Mouse (Mus musculus): Measurements from ENCODE around the gene Poldip2. TPM values are rescaled to one million over a fixed set of nuclear protein-coding genes. Genes with fewer than 3 reads are reported as not detected.

Poldip2 gene
- polyA plus RNA-seq, 1 experiment = 113 TPM

DNA sequence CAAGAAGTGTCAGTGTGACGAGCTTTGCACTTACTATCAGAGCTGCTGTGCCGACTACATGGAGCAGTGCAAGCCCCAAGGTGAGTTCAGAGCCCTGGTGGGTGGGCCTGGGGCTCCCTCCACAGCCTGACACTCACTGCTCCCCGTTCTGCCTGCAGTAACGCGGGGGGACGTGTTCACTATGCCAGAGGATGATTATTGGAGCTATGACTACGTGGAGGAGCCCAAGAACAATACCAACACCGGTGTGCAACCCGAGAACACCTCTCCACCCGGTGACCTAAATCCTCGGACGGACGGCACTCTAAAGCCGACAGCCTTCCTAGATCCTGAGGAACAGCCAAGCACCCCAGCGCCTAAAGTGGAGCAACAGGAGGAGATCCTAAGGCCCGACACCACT, 12.4 kb upstream of the Poldip2 start:
- TF ChIP-seq POLR2A (IDR thresholded peaks at IDR 0.05; ENCODE audit: extremely low read depth, insufficient read depth, low read length) = no peak
- TF ChIP-seq CTCF (IDR thresholded peaks at IDR 0.05; ENCODE audit: extremely low read depth, insufficient read depth, low read length) = no peak
- Histone ChIP-seq H3K27ac (ENCODE audit: insufficient read depth, low read length) (no peak overlapping the region), H3K4me1 (ENCODE audit: control insufficient read depth, insufficient read depth, low read length) (peaks cover 2% of the 10 kb centered on the region; the same call in 1 of the 2 replicates), H3K4me3 (ENCODE audit: insufficient read depth, low read length) (no peak overlapping the region; the same call in 1 of the 2 replicates)

GRCm38 (mm10) chr11:78500623-78501202, 11.3 kb upstream of the Poldip2 start:
- H3K4me3 ChIP-seq (ENCODE audit: insufficient read depth, low read length) = no peak overlapping the region
- peaks cover 2% of the 10 kb centered on the region; the same call in 1 of the 2 replicates for H3K4me1 ChIP-seq (ENCODE audit: control insufficient read depth, insufficient read depth, low read length)
- no peak overlapping the region for H3K27ac ChIP-seq (ENCODE audit: insufficient read depth, low read length)
- TF ChIP-seq CTCF (IDR thresholded peaks at IDR 0.05; ENCODE audit: extremely low read depth, insufficient read depth, low read length) (no peak), POLR2A (IDR thresholded peaks at IDR 0.05; ENCODE audit: extremely low read depth, insufficient read depth, low read length) (no peak)

DNA sequence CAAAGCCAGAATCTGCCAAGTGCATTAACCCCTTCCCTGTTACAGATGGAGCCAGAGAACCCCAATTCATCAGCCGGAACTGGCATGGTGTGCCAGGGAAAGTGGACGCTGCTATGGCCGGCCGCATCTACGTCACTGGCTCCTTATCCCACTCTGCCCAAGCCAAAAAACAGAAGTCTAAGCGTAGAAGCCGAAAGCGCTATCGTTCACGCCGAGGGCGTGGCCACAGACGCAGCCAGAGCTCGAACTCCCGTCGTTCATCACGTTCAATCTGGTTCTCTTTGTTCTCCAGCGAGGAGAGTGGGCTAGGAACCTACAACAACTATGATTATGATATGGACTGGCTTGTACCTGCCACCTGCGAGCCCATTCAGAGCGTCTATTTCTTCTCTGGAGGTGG, 10.5 kb upstream of the Poldip2 start:
- Histone ChIP-seq H3K4me1 (ENCODE audit: control insufficient read depth, insufficient read depth, low read length) (no peaks in the 10 kb centered on the region), H3K4me3 (ENCODE audit: insufficient read depth, low read length) (no peak overlapping the region), H3K27ac (ENCODE audit: insufficient read depth, low read length) (no peak overlapping the region)
- no peak for TF ChIP-seq POLR2A (IDR thresholded peaks at IDR 0.05; ENCODE audit: extremely low read depth, insufficient read depth, low read length)
- no peak for TF ChIP-seq CTCF (IDR thresholded peaks at IDR 0.05; ENCODE audit: extremely low read depth, insufficient read depth, low read length)

DNA sequence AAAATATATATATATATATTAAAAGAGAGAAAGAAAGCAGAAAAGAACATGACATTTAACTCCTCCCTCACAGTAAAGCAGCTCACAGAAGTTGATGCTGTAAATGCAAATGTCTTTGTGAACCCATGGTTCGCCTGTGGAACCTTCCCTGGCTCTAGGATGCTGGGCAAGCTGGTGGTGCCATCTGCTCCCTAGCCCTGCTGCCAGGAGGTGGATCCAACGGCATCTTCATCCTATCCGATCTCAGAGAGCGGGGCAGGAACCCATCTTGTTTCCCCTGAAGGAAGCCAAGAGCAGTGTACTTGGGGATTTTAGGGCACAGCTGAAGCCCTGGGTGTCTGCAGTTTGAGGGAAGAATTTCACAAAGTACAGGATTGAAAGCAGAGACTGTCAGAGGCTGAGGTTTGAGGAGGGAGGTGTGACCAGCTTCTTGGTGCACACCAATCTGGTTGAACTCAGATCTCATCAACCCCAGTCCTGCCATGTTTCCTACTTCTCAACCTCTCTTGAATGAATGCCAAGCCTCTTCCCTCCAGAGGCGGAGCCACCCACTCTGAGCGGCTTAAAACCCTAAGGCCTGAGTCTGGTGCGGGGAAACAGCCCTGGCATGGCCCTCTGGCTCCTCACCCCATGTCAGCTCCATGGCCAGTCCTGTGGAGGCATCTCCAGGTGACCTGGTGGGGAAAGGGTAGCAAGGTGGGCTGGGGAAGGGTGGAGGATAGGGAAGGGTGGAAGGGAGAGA, 8.9 kb upstream of the Poldip2 start, which contains the start of gene Sebox:
Gene Sebox, plus strand, starts transcription at position 539 of the 742 bp plus-strand sequence.
- H3K27ac ChIP-seq (ENCODE audit: insufficient read depth, low read length) = no peak within 1 kb of the TSS
- no peaks in the 10 kb centered on the region for H3K4me1 ChIP-seq (ENCODE audit: control insufficient read depth, insufficient read depth, low read length)
- H3K4me3 ChIP-seq (ENCODE audit: insufficient read depth, low read length) = no peak within 1 kb of the TSS
- TF ChIP-seq POLR2A (IDR thresholded peaks at IDR 0.05; ENCODE audit: extremely low read depth, insufficient read depth, low read length) (no peak), CTCF (IDR thresholded peaks at IDR 0.05; ENCODE audit: extremely low read depth, insufficient read depth, low read length) (no peak)

GRCm38 (mm10) chr11:78505430-78505829, 6.6 kb upstream of the Poldip2 start:
- Histone ChIP-seq H3K27ac (ENCODE audit: insufficient read depth, low read length) (no peak overlapping the region), H3K4me1 (ENCODE audit: control insufficient read depth, insufficient read depth, low read length) (no peaks in the 10 kb centered on the region), H3K4me3 (ENCODE audit: insufficient read depth, low read length) (no peak overlapping the region)
- TF ChIP-seq CTCF (IDR thresholded peaks at IDR 0.05; ENCODE audit: extremely low read depth, insufficient read depth, low read length) = no peak
- no peak for TF ChIP-seq POLR2A (IDR thresholded peaks at IDR 0.05; ENCODE audit: extremely low read depth, insufficient read depth, low read length)

GRCm38 (mm10) chr11:78509148-78509547, 2.8 kb upstream of the Poldip2 start:
- Histone ChIP-seq H3K4me3 (ENCODE audit: insufficient read depth, low read length) (no peak overlapping the region), H3K4me1 (ENCODE audit: control insufficient read depth, insufficient read depth, low read length) (peaks cover 5% of the 10 kb centered on the region; the same call in 1 of the 2 replicates), H3K27ac (ENCODE audit: insufficient read depth, low read length) (no peak overlapping the region)
- peak; percentile 36; the same call in 1 of the 2 replicates for TF ChIP-seq CTCF (IDR thresholded peaks at IDR 0.05; ENCODE audit: extremely low read depth, insufficient read depth, low read length)
- no peak for TF ChIP-seq POLR2A (IDR thresholded peaks at IDR 0.05; ENCODE audit: extremely low read depth, insufficient read depth, low read length)

DNA sequence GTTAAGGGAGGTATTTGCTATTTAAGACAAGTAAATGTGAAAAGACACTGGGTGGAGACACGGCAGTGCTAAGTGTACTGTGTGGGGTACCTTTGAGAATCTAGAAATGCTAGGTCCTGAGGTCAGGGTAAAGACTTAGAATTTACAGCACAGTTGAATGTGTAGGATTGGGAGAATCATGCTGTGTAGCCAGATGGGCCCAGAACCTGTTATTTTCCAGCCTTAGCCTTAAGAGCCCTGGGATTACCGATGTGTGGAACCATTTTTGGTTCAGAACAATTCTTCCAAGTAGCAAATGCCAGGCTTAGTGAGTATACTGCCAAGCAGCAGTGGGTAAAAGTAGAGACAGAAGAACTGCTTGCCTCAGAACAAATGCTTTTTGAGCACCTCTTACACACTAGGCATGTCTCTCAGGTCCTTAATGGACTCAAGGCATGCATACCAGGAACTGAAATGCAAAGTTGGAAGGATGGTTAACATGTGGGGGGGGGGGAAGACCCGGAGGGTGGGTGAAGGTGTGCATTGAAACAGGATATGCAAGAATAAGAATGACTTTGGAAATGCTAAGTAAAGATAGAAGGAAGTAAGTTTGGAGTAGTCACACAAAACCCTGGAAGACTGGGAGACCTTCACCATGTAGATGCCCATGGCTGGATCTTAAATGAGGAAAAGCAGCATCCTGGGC, 1.3 kb downstream of the Poldip2 start:
- peak overlapping the region; percentile 52; the same call in 1 of the 2 replicates for H3K4me3 ChIP-seq (ENCODE audit: insufficient read depth, low read length)
- H3K27ac ChIP-seq (ENCODE audit: insufficient read depth, low read length) = no peak overlapping the region
- TF ChIP-seq POLR2A (IDR thresholded peaks at IDR 0.05; ENCODE audit: extremely low read depth, insufficient read depth, low read length) (no peak), CTCF (IDR thresholded peaks at IDR 0.05; ENCODE audit: extremely low read depth, insufficient read depth, low read length) (no peak)
- peaks cover 5% of the 10 kb centered on the region; the same call in 1 of the 2 replicates for H3K4me1 ChIP-seq (ENCODE audit: control insufficient read depth, insufficient read depth, low read length)

GRCm38 (mm10) chr11:78515549-78516325, 3.7 kb downstream of the Poldip2 start:
- H3K4me1 ChIP-seq (ENCODE audit: control insufficient read depth, insufficient read depth, low read length) = peaks cover 5% of the 10 kb centered on the region; the same call in 1 of the 2 replicates
- TF ChIP-seq POLR2A (IDR thresholded peaks at IDR 0.05; ENCODE audit: extremely low read depth, insufficient read depth, low read length) (no peak), CTCF (IDR thresholded peaks at IDR 0.05; ENCODE audit: extremely low read depth, insufficient read depth, low read length) (no peak)
- H3K4me3 ChIP-seq (ENCODE audit: insufficient read depth, low read length) = no peak overlapping the region
- no peak overlapping the region for H3K27ac ChIP-seq (ENCODE audit: insufficient read depth, low read length)

- TF ChIP-seq POLR2A (IDR thresholded peaks at IDR 0.05; ENCODE audit: extremely low read depth, insufficient read depth, low read length) (no peak), CTCF (IDR thresholded peaks at IDR 0.05; ENCODE audit: extremely low read depth, insufficient read depth, low read length) (no peak)
- H3K4me1 ChIP-seq (ENCODE audit: control insufficient read depth, insufficient read depth, low read length) = no peaks in the 10 kb centered on the region
- H3K4me3 ChIP-seq (ENCODE audit: insufficient read depth, low read length) = no peak overlapping the region
- H3K27ac ChIP-seq (ENCODE audit: insufficient read depth, low read length) = no peak overlapping the region
Observed at GRCm38 (mm10) chr11:78518931-78519330, 6.9 kb downstream of the Poldip2 start.

Measured in cortical plate, adult 2 months (tissue).